Mouse (Mus musculus) heart, adult 8-10 months (tissue): ENCODE data around the gene Fermt2. TPM values are rescaled to one million over a fixed set of nuclear protein-coding genes. Genes with fewer than 3 reads are reported as not detected.

ENCODE experiments used
- DNase-seq: peaks from one replicate; pipeline ENCODE4 v3.0.0; 2022; ENCODE audit warnings: low spot score
- total RNA-seq, 4 experiments: library from RNA; stranded (reverse); gene quantifications; 2 replicates each; pipeline ENCODE4 v1.2.4; 2022

Gene Fermt2
- total RNA-seq, 4 experiments from 2014 or later, result 205 to 238 (median 230) TPM

DNA sequence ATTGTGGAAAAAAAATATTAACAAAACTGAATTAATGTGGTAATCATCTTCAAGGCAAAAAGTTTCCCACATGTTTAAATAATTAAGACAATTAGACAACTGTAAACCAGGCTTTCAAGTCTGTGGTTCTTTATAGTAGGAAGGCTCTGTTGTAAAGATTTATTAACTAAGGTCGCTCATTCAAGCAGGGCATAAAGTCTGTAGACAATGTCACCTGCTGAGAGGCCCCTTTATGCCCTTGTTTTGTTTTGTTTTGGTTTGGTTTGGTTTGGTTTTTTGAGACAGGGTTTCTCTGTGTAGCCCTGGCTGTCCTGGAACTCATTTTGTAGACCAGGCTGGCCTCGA lies 91.0 kb downstream of the Fermt2 start:
- no peak for DNase-seq

DNA sequence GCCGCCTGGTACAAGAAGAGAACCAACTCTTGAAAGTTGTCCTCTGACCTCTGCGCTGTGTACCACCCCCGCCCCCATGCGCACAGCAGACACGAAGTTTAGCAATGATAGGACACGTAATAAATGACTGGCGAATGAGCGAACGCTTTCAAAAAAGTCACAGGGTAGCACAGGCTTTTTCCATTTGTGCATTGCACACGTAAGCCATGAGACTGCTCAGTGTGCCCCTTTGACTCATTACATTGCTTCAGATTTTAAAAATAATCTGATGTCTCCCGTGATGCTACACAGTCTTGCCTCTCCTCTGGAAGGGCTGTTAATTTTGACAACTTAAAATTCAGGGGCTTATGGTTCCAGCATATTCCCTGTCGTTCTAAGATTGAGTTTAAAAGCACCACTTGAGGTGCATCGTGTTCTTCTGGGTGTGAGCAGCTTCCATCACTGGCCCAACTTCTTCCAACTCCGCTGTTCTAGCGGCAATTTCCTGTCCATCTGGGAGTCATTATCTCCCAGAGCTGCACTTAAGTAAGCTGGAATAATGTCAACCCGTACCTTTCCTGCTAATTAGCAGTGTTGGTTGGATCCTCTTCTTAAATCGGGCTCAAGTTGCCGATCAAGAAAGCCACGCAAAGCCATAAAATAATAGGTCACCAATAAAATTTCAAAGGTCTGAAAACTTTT lies 91.5 kb downstream of the Fermt2 start:
- DNase-seq, result no peak

DNA sequence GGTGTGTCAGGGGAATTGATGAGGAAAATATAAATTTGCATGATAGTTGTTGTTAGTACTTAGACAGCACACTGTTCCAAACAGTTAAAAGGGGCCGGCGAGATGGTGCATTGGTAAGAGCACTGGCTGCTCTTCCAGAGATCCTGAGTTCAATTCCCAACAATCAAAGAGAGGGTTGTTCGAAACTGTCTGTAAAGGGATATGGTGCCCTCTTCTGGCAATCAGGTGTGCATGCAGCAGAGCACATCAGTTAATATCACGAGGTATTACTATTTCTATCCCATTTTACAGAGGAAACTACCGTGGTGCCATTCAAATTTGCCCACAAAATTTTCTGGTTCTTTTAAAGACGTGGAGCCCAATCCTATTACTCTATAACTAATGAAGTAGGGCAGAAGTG lies 95.7 kb downstream of the Fermt2 start:
- no peak for DNase-seq

DNA sequence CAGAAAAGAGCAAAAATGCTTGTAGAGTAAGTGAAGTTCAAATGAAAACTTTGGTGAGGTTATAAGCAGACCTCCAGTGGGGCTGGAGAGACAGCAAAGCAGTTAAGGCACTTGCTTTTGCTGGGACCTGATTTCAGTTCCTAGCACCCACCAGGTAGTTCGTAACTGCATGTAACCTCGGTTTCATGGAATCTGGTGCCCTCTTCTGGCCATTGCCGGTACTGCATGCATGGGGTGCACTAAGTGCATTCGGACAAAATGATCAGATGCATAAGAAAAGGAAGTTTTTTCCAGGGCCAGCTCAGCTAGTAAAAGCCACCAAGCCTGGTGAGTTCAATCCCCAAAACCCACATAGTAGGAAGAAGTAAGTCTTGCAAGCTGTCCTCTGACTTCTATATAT lies 97.9 kb downstream of the Fermt2 start:
- DNase-seq, result no peak

DNA sequence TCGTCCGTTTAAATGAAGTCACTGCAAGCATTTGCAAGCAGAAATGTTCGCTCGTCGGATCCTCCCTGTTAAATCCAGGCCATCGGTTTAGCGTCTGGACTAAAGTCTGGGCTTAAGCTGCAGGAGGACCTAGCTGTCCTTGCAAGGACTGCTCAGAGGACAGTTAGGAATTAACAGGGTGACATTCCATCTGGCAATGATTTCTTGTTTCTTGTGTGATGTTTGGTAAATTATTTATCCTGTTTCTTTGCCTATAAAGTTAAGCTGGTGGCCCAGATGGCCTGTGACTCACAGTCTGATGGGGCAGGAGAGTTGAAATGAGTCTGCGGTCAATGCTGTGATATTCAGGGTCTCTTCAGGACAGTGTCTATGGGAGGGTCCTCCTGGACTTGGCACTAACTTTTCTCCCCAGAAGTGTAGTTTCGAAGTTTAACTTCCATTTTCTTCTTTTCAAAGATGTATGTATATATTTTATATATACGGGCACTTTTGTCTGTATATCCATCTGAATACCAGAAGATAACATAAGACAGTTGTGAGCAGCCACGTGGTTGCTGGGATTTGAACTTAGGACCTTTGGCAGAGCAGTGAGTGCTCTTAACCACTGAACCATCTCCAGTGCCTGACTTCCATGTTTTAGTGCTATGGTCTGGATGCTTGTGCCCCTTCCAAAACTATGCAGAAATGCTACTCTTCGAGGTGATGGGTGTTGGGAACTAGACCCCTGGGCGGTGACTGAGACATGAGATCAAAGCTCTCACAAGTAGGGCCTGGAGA lies 99.7 kb downstream of the Fermt2 start:
- DNase-seq, result no peak

DNA sequence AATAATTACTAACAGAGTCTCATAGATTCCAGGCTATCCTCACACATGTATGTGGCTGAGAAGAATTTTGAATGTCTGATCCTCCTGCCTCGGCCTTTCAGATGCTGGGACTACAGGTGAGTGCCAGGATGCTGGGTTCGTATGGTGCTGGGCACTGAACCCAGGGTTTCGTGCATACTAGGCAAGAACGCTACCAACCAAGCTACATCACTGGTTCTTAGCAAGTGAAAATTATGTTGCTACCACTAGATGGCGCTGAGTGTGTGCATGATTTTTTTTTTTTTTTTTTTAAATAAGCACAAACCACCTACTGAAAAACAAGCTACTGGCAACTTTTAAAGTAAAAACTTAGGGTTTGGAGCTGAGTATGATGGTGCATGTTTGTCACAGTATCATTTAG lies 106.7 kb downstream of the Fermt2 start:
- peak; percentile 63 for DNase-seq

DNA sequence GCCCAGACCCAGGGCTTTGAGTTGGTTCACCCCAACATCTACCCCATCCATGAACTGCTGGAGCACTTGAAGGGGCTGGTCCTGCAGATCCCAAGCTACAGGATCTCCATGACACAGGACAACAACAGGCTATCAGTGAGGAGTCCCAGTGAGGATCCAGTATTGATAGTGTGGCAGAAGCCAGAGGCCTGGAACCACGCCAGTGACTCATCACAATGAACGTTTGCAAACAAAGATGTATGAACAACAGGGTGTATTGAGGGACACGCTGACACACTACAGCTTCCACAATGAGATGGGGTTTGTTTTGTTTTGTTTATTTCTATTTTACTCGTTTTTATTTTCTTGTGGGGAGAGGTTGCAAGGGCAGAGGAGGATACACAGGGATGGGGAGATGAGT lies 107.5 kb downstream of the Fermt2 start:
- no peak for DNase-seq

DNA sequence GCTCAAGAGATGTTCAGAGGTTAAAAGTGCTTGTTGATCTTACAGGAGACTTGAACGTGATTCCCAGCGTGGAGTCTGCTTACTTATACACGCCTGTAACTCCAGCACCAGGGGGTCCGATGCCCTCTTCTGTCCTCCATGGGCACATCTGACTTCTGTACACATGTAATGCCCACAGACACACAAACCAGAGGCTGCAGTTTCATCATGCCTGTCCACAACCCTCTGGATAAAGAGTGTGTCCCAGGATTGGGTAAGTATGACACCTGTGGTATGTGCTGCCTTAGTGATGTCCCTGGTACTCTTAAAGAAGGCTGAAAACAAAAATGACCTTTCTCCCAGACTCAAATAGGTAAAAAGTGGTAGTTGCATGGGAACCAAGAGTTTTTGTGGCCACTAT lies 110.6 kb downstream of the Fermt2 start:
- DNase-seq, result no peak

DNA sequence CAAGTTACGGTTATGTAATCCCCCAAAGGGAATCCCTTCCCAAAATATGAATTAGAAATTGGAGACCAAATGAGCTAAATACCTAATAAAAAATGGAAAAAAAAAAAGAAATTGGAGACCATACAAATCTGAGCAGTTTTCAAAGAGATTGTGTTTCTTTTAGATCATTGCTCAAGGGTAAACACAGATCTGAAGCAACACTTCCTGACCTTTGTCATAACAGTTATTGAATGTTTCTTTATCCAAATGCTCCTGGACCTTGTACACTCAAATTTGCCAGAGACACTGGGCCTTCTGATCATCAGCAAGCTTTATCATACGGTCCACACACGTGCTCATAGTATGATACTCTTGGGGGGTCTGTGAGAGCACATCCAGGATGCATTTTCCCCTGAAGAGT lies 111.4 kb downstream of the Fermt2 start:
- no peak for DNase-seq

DNA sequence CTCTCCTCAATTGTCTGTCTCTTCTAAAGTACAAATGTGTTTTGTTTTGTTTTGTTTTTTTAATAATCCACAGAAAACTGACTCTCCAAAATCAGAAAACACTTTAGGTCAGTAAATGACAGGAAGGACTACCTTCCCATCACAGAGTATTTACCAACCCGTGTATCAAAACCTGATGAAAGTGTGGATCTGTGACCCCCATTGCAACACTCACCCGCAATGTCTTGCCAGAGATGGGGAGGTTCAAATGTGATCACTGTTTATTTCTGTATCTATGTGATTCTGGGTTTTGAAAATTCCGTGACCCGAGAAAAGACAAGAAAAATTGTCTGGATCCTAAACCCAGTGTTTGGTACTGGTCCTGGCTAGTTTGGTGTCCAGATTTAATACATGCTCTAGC lies 113.7 kb downstream of the Fermt2 start:
- DNase-seq, result no peak

Other genes with a start within 250 kb of the Fermt2 start
- 10 to 100 TPM; 17.3 to 26.7 (median 19.2) TPM for gene Ero1l, start 211.3 kb downstream of the Fermt2 start, total RNA-seq
- 100 to 1,000 TPM in 1 of 4 experiments, 10 to 100 TPM in 3; 94.8 to 106 (median 95.4) TPM for gene Psmc6, start 200.3 kb downstream of the Fermt2 start, total RNA-seq
- 10 to 100 TPM; 19.9 to 32.3 (median 29.2) TPM for gene Styx, start 179.0 kb downstream of the Fermt2 start, total RNA-seq
- 10 to 100 TPM; 11.5 to 13.3 (median 12.3) TPM for gene Gnpnat1, start 125.2 kb downstream of the Fermt2 start, total RNA-seq
- gene Ddhd1, start 128.0 kb upstream of the Fermt2 start, total RNA-seq, result 10 to 100 TPM in 3 of 4 experiments, 1 to 10 TPM in 1; 8.9 to 10.8 (median 10.3) TPM